Mouse (Mus musculus) heart, postnatal 14 days (tissue): ENCODE measurements around the gene 4930539E08Rik. TPM values are rescaled to one million over a fixed set of nuclear protein-coding genes. Genes with fewer than 3 reads are reported as not detected.
A peak's percentile ranks its signal among the peaks of the same experiment; 100 is the strongest.

Experiments used
- DNase-seq, 2 experiments: peaks; one replicate each; pipeline ENCODE4 v3.0.0; 2021 to 2022
- intact Hi-C: fragments of 180-260 bp; cut with DNase I; formaldehyde crosslinking; loops from one replicate; pipeline ENCODE4 v1.15.1; 2025
- total RNA-seq, 2 experiments: library from RNA; stranded (reverse); gene quantifications; 2 replicates each; pipeline ENCODE4 v1.2.3; 2021

4930539E08Rik gene
- total RNA-seq, 2 experiments from 2014 or later = 0.07 TPM

DNA sequence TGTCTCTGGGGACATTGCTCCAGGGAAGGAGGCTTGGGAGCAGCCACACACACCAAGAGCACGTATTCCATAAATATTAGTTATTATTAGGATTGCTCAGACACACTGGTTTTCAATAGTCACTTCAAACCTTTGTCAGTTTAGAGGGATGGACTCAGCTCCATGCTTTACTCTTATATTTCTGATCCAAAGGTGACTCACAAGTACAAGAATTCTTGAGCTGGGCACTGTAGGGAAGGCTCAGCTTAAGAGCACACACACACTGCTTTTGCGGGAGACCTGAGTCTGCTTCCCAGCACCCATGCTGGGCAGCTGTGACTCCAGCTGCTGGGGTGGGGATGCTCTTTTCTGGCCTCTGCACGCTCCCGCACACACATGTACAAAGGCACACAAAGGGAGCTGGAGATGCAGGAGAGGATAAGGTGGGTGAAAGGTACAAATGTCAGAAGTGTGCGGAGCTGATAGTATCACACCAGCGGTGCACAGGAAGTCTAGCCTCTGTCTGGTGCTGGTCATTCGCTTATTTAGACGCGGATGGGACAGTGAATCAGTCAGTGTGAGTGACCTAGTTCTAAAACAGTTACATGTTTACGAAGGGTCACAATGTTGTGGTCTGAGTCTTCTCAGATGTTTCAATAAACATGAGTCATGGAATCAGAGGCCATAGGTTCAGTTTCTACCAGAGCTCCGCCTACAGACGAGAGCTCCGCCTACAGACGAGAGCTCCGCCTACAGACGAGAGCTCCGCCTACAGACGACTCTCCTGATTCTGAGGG, 16.5 kb upstream of the 4930539E08Rik start:
- intact Hi-C loops = no loop called here
- no peak for DNase-seq

DNA sequence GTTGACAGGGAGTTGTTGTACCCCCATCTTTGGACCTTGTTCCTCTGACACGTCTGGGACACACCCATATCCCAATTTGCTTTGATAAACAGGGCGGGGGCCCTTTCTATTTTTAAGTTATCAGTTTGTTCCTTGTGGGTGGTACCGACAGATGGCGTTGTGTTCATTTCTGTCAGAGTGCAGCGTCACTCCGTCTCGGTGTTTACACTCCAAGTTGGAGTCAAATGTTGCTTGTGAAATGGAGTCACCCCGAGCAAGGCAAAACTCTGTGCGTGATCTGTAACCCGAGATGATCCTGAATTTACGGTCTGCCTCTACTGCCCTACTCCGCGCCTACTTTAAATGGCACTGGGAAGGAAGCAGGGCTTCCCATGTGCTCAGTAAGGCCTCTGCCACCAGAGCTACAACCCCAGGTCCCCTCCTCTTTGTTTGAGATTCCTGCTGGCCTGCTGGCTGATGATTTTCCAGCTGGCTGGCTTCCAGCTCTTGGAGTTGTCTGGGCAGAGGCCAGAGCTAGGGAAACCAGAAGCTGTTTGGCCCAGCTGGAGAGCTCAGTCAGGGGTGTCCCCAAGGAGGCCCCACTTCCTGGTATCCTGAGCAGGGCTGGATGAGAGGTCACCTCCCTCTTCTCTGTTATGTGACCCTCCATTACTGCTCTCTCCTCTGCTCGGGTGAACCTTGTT, 15.4 kb upstream of the 4930539E08Rik start:
- intact Hi-C loops = no loop called here
- DNase-seq = peak; percentile 94 to 98

DNA sequence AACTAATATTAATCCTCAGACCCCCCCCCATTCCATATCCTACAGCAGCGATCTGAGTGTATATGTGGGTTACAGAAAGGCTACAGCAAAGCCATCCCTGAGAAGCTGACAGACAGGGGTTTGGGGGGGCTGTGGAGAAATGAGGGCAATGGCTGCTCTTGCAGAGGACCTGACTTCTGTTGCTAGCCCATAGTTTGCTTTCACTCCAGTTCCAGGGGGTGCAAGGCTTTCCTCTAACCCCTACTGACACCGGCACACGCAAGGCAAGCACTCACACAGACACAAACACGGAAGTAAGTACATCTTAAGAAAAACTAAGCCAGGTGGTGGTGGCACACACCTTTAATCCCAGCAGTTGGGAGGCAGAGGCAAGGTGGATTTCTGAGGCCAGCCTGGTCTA, 14.2 kb upstream of the 4930539E08Rik start:
- intact Hi-C loops = loop anchor here (5.0 kb wide), 1 partner anchor 93 kb away; no protein-coding TSS in a partner anchor
- DNase-seq = no peak

DNA sequence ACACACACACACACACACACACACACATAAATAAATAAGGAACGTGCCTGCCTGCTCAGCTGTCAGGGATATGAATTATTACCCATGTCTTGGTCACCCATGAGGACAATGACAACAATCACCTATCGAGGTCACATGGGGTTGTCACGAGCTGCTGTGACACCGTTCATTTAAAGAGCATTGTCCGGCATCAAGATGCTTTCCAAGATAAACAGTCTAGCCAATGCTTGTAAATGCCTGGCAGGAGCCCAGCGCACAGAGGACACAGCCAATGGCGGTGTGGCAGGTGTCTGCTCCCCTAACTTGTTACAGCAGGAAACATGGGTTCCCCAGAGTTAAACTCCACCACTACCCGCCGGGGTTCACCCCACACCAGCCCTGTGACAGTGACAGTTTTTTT, 12.9 kb upstream of the 4930539E08Rik start:
- peak; percentile 32 to 40 for DNase-seq
- intact Hi-C loops = loop anchor here (5.0 kb wide), 1 partner anchor 94 kb away; no protein-coding TSS in a partner anchor

DNA sequence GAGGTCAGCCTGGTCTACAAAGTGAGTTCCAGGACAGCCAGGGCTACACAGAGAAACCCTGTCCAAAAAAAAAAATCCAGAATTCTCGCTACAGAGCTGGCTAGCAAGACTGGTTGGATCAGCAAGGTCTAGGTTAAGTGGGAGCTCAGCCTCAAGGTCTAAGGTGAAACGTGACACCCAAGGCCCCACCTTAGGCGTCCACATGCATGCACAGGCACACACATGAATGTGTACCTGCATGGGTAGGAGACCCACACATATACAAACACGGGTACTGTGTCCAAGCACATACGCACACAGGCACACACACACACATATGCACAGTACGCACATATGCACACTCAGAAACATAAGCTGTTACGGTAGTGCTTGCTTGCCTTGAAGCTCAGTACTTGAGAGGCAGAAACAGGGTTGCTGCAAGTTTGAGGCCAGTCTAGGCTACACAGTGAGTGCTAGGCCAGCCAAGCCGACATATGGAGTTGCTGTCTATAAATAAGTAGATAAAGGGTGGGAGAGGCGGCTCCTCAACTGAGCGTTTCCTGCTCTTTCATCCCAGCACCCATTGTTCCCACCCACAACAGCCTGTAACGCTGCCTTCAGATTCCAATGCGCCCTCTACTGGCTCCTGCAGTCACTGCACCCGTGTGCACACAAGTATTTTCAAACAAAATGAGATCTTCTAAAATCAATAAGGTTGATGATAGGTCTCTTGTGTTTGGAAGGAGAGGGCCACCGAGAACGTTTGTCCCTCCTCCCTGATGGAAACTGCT, 11.9 kb upstream of the 4930539E08Rik start:
- intact Hi-C loops = loop anchor here (1.0 to 5.0 kb wide), 5 partner anchors 22 to 236 kb away; partner anchors contain the start of gene Mapk14
- peak; percentile 53 to 68 for DNase-seq

DNA sequence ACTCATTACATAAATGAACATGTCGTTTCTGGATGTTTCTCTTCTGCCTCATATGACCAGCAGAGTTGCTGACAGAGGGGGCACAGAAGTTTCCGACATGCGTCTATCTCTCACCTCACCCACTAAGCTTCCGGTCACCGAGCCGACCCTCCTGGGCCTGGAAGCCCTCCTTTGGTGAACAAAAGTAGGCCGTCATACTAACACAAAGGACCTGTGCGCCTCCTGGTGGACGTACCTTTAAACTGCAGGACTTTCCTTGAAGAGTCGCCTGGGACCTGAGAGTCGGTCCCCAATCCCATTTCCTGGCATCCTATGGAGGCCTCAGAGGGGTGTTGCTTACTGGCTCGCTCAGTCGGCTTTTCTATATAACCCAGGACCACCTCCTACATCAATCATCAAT, 11.3 kb upstream of the 4930539E08Rik start:
- intact Hi-C loops = loop anchor here (1.0 to 5.0 kb wide), 4 partner anchors 22 to 235 kb away; partner anchors contain the start of gene Mapk14
- peak; percentile 79 to 87 for DNase-seq

DNA sequence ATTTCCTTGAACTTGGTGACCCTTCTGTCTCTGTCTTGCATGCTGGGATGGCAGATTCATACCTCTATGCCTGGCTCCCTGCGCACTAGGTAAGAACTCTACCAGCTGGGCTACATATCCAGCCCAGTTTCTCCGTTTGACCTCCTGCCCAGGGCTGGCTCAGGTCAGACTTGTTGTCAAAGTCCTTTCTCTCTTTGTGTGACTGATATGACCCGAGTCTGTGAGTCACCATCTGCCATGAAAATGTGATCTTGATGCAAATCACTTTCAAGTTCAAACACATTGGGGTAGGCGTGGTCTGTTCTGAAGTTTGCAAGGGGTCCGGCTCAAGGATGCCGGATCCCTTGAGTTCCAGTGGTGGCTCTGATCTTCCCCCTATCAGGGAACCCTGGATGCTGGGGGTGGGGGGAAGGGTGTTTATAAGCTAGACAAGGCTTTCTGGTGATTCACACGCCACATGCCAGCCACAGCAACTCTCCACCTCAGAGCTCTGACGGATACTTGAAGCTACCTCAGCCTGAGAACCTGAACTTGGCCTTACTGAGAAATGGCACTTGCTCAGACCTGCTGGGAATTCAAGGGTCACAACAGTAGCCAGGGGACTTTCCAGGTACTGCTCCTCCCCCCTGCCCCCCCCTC, 10.0 kb upstream of the 4930539E08Rik start:
- intact Hi-C loops = loop anchor here (5.0 kb wide), 1 partner anchor 97 kb away; no protein-coding TSS in a partner anchor
- DNase-seq = no peak

DNA sequence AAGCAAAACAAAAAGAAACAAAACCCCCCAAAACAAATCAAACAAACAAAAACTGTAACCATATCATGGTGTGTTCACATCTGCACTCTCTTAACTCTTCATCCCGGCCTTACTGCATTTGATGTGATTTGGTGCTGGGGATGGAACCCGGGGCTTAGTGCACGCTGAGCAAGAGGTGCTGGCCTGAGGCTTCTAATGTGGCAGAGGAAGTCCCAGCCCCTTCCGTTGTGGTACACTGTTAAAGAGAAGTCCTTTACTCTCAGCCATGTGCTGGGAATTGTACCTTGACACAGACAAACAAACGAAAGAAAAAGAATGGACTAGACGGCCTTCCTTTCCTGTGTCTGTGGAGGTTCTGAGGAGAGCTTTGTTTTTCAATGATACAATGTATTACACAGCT, 7.0 kb upstream of the 4930539E08Rik start:
- no peak for DNase-seq
- intact Hi-C loops = no loop called here

DNA sequence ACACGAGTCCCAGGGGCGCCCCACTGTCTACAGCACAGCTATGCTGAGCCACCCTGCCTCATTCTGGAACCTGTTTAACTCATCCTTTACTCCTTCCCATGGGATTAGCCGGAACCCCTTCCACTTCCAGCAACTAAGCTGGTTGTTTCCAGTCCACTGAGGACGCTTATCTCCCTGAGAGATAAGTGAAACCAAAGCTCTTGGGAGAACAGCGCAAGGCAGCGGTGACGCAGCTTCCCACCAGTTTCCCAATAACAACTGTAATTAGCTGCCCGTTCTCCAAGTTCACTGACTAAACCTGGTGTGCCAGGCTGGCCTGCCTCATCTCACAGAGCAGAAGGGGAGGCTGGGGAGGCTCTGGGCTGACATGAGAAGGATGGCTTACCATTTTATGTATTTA, 6.0 kb upstream of the 4930539E08Rik start:
- DNase-seq = no peak
- intact Hi-C loops = no loop called here

DNA sequence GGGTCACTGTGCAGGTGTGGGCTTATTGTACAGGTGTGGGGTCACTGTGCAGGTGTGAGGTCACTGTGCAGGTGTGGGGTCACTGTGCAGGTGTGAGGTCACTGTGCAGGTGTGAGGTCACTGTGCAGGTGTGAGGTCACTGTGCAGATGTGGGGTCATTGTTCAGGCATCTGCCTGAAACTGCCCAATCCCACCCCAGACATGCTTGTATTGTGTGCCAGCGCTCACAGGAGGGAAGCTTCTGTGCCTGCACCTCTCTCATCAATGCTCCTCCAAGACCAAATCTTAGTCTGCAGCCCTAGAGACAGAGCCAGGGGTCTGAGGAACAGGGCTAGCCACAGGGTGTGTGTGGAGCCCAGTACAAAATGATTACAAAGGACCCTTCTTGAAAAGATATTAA, 1.4 kb upstream of the 4930539E08Rik start:
- DNase-seq = no peak
- intact Hi-C loops = no loop called here

DNA sequence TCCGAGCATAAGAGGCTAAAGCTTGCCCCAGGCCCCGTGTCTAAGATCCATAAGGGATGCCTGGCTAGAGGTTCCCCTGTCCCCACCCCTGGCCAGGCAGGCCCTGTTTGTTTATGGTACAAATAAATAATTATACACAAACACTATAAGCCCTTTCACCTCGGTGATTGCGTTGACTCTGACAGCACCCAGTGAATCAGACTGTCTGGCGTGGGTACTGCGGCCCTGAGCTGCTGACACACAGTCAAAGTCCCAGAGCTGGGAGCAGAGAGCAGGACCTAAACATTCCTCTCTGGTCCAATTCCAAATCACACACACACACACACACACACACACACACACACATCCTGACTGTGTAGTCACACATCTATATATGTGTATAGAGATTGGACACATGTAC, 1.2 kb downstream of the 4930539E08Rik start:
- no peak for DNase-seq
- intact Hi-C loops = no loop called here

DNA sequence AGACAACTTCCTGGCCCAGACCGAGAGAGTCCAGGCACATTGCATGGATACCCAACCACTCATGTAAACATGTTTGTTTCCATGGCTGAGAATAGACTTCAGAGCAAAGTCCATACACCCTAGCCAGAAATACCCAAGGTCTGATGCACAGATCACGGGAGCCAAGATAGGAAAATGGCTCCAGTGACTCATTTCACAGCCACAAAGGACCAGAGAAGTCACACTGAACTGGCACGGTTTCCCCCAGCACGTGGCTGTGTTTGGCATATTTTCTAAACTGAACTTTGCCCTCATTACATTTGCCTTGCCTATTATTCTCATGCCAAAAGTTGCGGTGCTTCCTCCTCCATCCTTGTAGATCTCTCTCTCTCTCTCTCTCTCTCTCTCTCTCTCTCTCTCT, 1.9 kb downstream of the 4930539E08Rik start:
- intact Hi-C loops = no loop called here
- DNase-seq = peak in 1 of 2 experiments; percentile 28

DNA sequence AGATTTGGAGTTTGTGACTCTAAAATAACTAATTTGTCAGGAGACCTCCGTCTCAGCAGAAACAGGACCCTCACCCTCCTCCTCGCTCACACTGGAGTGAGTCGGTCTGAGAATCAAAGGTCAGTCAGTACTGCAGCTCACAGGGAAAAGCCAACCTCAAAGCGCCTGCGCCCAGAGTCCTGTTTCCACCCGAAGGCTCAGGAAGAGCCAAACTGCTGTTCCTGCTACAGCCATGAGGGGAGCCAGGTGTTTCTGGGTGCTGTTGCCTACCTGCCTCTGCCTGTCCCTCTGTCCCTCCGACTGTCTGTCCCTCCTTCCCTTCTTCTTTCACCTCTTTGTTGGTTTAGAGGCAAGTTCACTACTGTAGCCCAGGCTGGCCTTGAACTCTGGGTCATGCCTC, 5.0 kb downstream of the 4930539E08Rik start:
- intact Hi-C loops = no loop called here

DNA sequence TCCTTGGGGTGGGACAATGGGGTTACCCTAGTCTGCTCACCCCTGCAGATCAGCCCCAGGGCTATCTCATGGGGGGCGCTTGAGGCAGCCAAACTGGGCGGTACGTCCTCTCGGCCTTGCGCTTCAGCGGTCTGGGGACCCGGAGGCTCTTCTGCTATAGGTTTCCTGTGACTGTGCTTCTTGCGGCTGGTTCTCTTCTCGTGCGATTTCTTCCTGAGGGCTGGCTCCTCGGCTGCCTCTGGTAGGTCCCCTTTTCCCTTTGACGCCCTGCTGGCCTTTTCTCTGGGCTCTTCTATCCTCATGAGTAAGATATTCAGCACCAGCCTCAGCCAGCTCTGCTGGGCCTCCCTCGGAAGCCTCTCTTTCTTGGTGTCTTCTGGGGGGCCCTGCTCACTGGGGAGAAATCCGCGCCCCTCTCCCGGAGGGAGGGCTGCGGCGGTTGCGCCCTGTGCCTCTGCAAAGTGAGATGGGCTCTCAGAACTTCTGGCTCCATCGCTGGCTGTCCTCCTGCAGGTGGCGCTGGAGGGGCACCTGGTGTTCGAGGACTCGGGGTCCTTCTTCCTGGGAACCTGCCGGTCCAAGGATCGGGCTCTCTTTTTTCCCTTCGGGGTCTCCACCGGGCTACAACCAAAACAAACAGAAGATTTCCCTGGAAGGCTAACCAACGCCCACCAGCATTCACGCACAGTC, 5.7 kb downstream of the 4930539E08Rik start:
- intact Hi-C loops = no loop called here
- DNase-seq = peak; percentile 56 to 70

More for the DNA sequence above, 5.0 kb downstream of the 4930539E08Rik start:
- no peak for DNase-seq

DNA sequence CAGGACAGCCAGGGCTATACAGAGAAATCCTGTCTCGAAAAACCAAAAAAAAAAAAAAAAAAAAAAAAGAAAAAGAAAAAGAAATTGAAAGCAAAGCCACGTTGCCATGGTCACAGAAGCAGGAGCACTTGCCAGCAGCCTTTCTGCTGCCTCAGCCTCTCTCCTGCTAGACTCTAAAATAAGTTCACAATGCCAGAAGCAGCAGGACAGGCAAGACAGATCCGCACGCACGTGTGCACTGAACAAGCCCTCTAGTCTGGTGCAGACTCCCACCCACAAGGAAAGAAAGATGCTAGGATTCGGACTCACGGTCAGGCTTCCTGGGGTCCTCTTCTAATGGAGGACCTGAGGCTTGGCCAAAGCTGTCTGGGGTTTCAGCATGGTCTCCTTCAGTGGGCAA, 7.2 kb downstream of the 4930539E08Rik start:
- intact Hi-C loops = no loop called here
- no peak for DNase-seq

DNA sequence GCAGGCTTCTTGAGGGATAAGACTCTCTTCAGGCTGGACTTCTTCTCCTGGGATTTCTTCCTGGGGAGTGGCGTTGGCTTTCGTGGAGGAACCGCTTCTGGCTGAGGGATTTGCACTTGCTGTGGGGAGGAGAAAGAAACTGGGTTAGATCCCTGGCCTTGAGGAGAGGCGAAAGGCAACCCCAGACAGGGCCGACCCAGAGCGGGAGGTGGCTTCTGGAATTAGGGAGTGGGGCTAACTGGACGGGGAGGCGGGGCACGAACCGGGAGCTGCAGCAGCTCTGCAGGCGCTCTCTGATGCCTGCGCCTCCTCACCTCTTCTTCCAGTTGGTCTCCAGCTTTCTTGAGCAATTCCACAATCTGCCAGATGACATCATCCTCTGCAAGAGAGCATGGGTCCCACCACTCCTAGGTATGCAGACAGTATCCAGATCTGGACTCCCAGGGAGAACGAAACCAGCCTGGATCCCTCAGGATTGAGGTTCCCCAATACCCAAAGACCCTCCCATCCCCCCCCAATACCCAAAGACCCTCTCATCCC, 9.7 kb downstream of the 4930539E08Rik start:
- intact Hi-C loops = loop anchor here (2.0 kb wide), 1 partner anchor 21 kb away; no protein-coding TSS in a partner anchor
- DNase-seq = peak in 1 of 2 experiments; percentile 25

DNA sequence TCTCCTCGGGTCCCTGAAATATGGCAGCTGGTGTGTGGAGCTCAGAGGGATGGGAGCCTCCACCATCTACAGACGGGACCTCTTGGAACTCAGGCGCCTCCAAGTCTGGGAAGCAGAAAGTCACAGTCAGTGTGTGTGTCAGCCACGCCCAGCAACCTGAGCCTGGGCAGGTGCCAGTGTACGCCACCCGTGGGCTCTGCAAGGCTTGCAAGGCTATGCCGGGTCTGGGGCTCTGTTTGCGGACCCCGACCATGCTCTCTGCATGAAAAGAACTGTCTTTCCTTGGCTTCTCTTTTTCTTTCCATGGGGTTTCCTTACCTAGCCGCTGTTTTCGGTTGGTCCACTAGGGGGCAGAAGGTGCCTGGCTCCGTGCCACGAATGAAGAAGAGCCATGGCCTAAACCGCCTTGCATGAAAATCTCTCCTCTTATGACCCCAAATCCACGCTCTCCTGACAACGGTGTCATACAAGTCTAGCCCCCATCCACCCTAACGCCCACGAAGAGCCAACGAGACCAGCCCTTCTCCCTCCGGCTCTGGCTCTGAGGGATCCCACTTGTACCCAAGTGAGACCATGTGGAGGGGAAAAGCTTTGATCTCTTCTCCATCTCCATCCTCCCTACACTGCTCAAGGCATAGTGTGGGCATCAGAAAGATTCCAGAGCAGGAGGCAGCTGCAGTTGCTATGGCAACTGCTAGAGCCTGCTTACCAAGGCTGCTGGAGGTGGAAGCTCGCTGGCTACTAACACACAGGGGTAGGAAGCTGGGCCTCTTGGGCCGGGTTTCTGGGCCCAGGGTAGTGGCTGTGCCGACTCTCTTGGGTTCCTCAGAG, 10.4 kb downstream of the 4930539E08Rik start:
- intact Hi-C loops = loop anchor here (2.0 kb wide), 1 partner anchor 22 kb away; no protein-coding TSS in a partner anchor
- DNase-seq = peak; percentile 67 to 81

DNA sequence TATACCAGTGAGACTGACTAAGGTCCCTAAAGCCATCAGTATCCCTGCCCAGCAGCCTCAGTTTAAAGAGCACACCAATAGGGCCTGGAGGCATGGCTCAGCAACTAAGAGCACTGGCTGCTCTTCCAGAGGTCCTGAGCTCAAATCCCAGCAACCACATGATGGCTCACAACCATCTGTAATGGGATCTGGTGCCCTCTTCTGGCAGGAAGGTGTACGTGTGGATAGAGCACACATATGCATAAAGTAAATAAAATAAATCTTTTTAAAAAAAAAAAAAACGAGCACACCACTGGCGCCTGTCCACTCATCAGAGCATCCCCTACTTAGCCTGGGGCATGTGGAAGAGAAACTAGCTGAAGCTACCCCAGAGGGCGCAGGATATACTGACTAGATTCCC, 13.6 kb downstream of the 4930539E08Rik start:
- DNase-seq = no peak
- intact Hi-C loops = no loop called here
